Mouse (Mus musculus) spleen, adult 2 months (tissue): ENCODE data around the gene Sh3d21.
A peak's percentile ranks its signal among the peaks of the same experiment; 100 is the strongest.

Source experiments
- CTCF ChIP-seq: fragments of 200-500 bp; IDR thresholded peaks from 2 replicates; pipeline ENCODE4 v1.5.1; 2011; ENCODE audit warnings: mild to moderate bottlenecking, inconsistent platforms; ENCODE audit not compliant: insufficient read depth, insufficient read length, insufficient replicate concordance; ENCODE audit errors: extremely low read depth
- POLR2A ChIP-seq: fragments of 200-500 bp; IDR thresholded peaks from 2 replicates; pipeline ENCODE4 v1.6.1; 2011; ENCODE audit warnings: low read depth, low read length, inconsistent platforms

DNA sequence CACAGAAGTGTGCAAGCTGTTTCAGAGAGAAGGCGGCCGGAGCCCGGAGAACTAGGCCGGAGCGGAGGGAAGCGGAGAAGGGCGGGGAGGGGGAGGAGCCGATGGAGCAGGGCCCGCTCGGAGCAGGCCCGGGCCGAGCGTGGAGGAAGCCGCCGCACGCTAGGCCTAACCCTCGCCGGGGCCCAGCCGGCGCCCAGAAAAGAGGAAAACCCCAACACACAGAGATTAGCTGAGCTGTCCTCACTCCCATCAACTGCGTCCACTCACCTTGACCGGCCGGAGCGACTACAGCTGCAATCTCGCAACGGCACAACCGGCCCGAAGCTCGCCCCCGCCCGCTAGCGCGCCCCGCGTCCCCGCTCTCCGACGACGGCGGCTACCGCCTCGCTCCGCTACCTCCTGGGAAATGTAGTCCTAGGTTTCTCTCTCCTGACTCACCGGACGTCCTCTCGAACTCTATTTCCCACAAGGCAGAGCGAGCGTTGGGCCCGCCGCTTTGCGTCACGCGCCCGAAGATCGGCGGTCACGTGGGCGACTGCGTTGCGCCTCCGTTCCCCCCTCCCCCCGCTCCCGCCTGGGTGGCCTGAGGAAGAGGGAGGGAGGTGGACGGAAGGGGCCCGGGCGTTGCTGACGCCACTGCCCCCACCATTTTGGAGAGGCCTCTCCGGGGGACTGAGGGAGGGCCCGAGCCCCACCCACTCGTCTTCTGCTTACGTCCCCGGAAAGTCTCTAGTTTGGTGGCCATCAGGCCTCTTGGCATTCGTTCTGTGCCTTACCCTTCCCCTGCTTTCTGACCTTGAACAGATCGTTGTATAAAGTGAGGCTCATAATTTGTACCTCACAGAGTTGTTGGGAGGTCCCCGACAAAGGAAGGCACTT lies 39.3 kb upstream of the Sh3d21 start, which contains the start of gene Thrap3:
- TF ChIP-seq POLR2A (peak; percentile 76), CTCF (no peak)
